Mouse (Mus musculus): ENCODE measurements at regions not wholly inside any gene's neighbourhood (a gene's known extent, or its start where the extent isn't known, plus 50 kb on each side); places are given as distances from the start of the nearest gene placed in this dataset.

DNA sequence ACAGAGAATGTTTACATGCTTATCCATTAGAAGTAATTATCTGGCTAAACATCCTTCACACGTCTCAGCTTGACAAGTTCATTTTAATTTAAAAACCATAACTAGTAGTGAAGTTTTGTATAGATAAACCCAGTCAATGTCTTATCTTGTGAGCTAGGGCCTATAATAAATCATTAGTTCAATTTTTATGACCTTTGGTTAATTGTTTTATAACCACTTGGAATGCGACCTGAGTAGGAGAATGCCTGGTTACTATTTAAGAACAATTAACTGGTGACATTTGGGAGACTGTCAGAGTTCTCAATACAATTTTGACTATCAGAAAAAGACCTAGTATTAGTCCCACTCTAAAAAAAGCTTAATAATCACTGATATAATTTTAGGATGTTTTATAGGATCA, 813.6 kb downstream of the Gm9008 start:
- DNase-seq: no peak

- no peak for DNase-seq
These were observed 853.2 kb downstream of the Gm9008 start for GRCm38 (mm10) chr6:75644363-75644720.

GRCm38 (mm10) chr6:75643581-75644362, 853.8 kb downstream of the Gm9008 start:
- no peak for DNase-seq

GRCm38 (mm10) chr6:75636050-75636449, 861.5 kb downstream of the Gm9008 start:
- DNase-seq: no peak

- DNase-seq: peak; percentile 70
These were observed 894.9 kb downstream of the Gm9008 start for GRCm38 (mm10) chr6:75602536-75603279.

DNA sequence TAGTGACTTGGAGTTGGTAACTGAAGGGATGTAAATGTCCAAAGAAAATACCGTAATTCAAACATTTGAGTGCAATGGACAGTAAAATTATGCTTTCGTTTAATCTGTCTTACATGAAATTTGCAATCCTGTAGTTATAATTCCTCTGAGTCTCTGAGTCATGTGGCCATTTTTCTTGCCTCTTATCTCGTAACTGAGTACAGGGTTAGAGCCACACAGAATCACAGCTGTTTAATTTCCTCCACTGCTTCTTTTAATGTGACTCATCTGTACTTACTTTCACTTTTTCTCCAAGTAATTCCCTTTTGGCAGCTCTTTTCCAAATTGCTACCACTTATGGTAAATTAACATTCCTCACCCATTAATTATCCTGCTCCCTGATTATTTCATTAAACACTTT, 939.2 kb downstream of the Gm9008 start:
- no peak for DNase-seq

- no peak for DNase-seq
These were observed 955.3 kb downstream of the Gm9008 start for GRCm38 (mm10) chr6:75542247-75542700.

DNA sequence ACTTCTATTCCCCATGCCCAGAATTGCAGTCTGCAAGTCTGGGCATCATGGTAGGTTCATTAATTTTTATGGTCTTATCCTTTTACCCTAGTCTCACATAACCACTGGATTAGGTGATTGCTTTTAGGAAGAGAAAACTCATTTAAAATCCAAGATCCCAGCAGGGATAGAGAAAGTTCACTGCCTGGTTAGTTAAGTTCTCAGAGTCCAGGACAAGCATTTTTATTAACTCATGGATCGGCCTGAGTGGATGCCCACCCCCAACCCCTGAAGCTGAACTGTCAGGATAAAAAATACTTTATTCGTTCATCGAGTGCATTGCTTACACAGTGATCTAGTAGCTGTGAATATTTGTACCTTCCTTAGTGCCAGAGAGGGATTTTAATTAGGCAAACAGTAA, 957.9 kb downstream of the Gm9008 start:
- no peak for DNase-seq

Measured in cerebellum, adult 8-10 months (tissue).